Mouse (Mus musculus): ENCODE results near the gene Mapkap1. TPM values are rescaled to one million over a fixed set of nuclear protein-coding genes. Genes with fewer than 3 reads are reported as not detected.

Mapkap1 gene
- polyA plus RNA-seq, 1 experiment = 52.1 TPM

- no peaks in the 10 kb centered on the region for H3K36me3 ChIP-seq (ENCODE audit: control insufficient read depth, insufficient read depth, low read length)
- no peak overlapping the region for H3K4me3 ChIP-seq (ENCODE audit: control insufficient read depth, low read depth, low read length)
- no peaks in the 10 kb centered on the region for H3K27me3 ChIP-seq (ENCODE audit: control insufficient read depth, insufficient read depth, low read length)
- H3K4me1 ChIP-seq (ENCODE audit: control insufficient read depth, insufficient read depth, low read length) = no peaks in the 10 kb centered on the region
- no peak for TF ChIP-seq CTCF (IDR thresholded peaks at IDR 0.05; ENCODE audit: control insufficient read depth, insufficient read depth, insufficient replicate concordance, low read depth, low read length)
- TF ChIP-seq POLR2A (IDR thresholded peaks at IDR 0.05; ENCODE audit: control insufficient read depth, low read depth, low read length) = no peak
- no peak overlapping the region for H3K27ac ChIP-seq (ENCODE audit: control insufficient read depth, insufficient read depth, low read depth, low read length)
Measured at GRCm38 (mm10) chr2:34600734-34601133, 194.2 kb downstream of the Mapkap1 start.

- Histone ChIP-seq H3K36me3 (ENCODE audit: control insufficient read depth, insufficient read depth, low read length) (no peaks in the 10 kb centered on the region), H3K27ac (ENCODE audit: control insufficient read depth, insufficient read depth, low read depth, low read length) (no peak overlapping the region), H3K27me3 (ENCODE audit: control insufficient read depth, insufficient read depth, low read length) (no peaks in the 10 kb centered on the region), H3K4me1 (ENCODE audit: control insufficient read depth, insufficient read depth, low read length) (no peaks in the 10 kb centered on the region), H3K4me3 (ENCODE audit: control insufficient read depth, low read depth, low read length) (no peak overlapping the region)
- TF ChIP-seq CTCF (IDR thresholded peaks at IDR 0.05; ENCODE audit: control insufficient read depth, insufficient read depth, insufficient replicate concordance, low read depth, low read length) (no peak), POLR2A (IDR thresholded peaks at IDR 0.05; ENCODE audit: control insufficient read depth, low read depth, low read length) (no peak)
Measured at GRCm38 (mm10) chr2:34602111-34602541, 195.6 kb downstream of the Mapkap1 start.

- no peaks in the 10 kb centered on the region for H3K36me3 ChIP-seq (ENCODE audit: control insufficient read depth, insufficient read depth, low read length)
- H3K4me1 ChIP-seq (ENCODE audit: control insufficient read depth, insufficient read depth, low read length) = no peaks in the 10 kb centered on the region
- H3K27ac ChIP-seq (ENCODE audit: control insufficient read depth, insufficient read depth, low read depth, low read length) = no peak overlapping the region
- TF ChIP-seq POLR2A (IDR thresholded peaks at IDR 0.05; ENCODE audit: control insufficient read depth, low read depth, low read length) = no peak
- TF ChIP-seq CTCF (IDR thresholded peaks at IDR 0.05; ENCODE audit: control insufficient read depth, insufficient read depth, insufficient replicate concordance, low read depth, low read length) = no peak
- H3K4me3 ChIP-seq (ENCODE audit: control insufficient read depth, low read depth, low read length) = no peak overlapping the region
- H3K27me3 ChIP-seq (ENCODE audit: control insufficient read depth, insufficient read depth, low read length) = no peaks in the 10 kb centered on the region
Measured at GRCm38 (mm10) chr2:34602896-34603295, 196.3 kb downstream of the Mapkap1 start.

GRCm38 (mm10) chr2:34603653-34604214 is 197.2 kb downstream of the Mapkap1 start:
- no peak for TF ChIP-seq POLR2A (IDR thresholded peaks at IDR 0.05; ENCODE audit: control insufficient read depth, low read depth, low read length)
- no peak for TF ChIP-seq CTCF (IDR thresholded peaks at IDR 0.05; ENCODE audit: control insufficient read depth, insufficient read depth, insufficient replicate concordance, low read depth, low read length)
- Histone ChIP-seq H3K4me1 (ENCODE audit: control insufficient read depth, insufficient read depth, low read length) (no peaks in the 10 kb centered on the region), H3K4me3 (ENCODE audit: control insufficient read depth, low read depth, low read length) (no peak overlapping the region), H3K27ac (ENCODE audit: control insufficient read depth, insufficient read depth, low read depth, low read length) (no peak overlapping the region), H3K27me3 (ENCODE audit: control insufficient read depth, insufficient read depth, low read length) (no peaks in the 10 kb centered on the region), H3K36me3 (ENCODE audit: control insufficient read depth, insufficient read depth, low read length) (no peaks in the 10 kb centered on the region)

- no peak for TF ChIP-seq POLR2A (IDR thresholded peaks at IDR 0.05; ENCODE audit: control insufficient read depth, low read depth, low read length)
- no peaks in the 10 kb centered on the region for H3K36me3 ChIP-seq (ENCODE audit: control insufficient read depth, insufficient read depth, low read length)
- no peaks in the 10 kb centered on the region; the same call in 1 of the 2 replicates for H3K4me1 ChIP-seq (ENCODE audit: control insufficient read depth, insufficient read depth, low read length)
- no peaks in the 10 kb centered on the region for H3K27me3 ChIP-seq (ENCODE audit: control insufficient read depth, insufficient read depth, low read length)
- H3K27ac ChIP-seq (ENCODE audit: control insufficient read depth, insufficient read depth, low read depth, low read length) = no peak overlapping the region
- no peak overlapping the region for H3K4me3 ChIP-seq (ENCODE audit: control insufficient read depth, low read depth, low read length)
Measured at GRCm38 (mm10) chr2:34605040-34605439, 198.5 kb downstream of the Mapkap1 start.

- no peak for TF ChIP-seq CTCF (IDR thresholded peaks at IDR 0.05; ENCODE audit: control insufficient read depth, insufficient read depth, insufficient replicate concordance, low read depth, low read length)
- no peak for TF ChIP-seq POLR2A (IDR thresholded peaks at IDR 0.05; ENCODE audit: control insufficient read depth, low read depth, low read length)
- no peaks in the 10 kb centered on the region; the same call in 1 of the 2 replicates for H3K4me1 ChIP-seq (ENCODE audit: control insufficient read depth, insufficient read depth, low read length)
Measured at GRCm38 (mm10) chr2:34608917-34609316, 202.3 kb downstream of the Mapkap1 start.

GRCm38 (mm10) chr2:34609516-34609915 is 202.9 kb downstream of the Mapkap1 start:
- no peaks in the 10 kb centered on the region; the same call in 1 of the 2 replicates for H3K4me1 ChIP-seq (ENCODE audit: control insufficient read depth, insufficient read depth, low read length)
- H3K4me3 ChIP-seq (ENCODE audit: control insufficient read depth, low read depth, low read length) = peak overlapping the region; percentile 62; the same call in 1 of the 2 replicates
- H3K27ac ChIP-seq (ENCODE audit: control insufficient read depth, insufficient read depth, low read depth, low read length) = no peak overlapping the region
- H3K36me3 ChIP-seq (ENCODE audit: control insufficient read depth, insufficient read depth, low read length) = no peaks in the 10 kb centered on the region
- no peaks in the 10 kb centered on the region for H3K27me3 ChIP-seq (ENCODE audit: control insufficient read depth, insufficient read depth, low read length)
- TF ChIP-seq POLR2A (IDR thresholded peaks at IDR 0.05; ENCODE audit: control insufficient read depth, low read depth, low read length) (no peak), CTCF (IDR thresholded peaks at IDR 0.05; ENCODE audit: control insufficient read depth, insufficient read depth, insufficient replicate concordance, low read depth, low read length) (no peak)

More at GRCm38 (mm10) chr2:34608917-34609316, 202.3 kb downstream of the Mapkap1 start:
- Histone ChIP-seq H3K27ac (ENCODE audit: control insufficient read depth, insufficient read depth, low read depth, low read length) (no peak overlapping the region), H3K27me3 (ENCODE audit: control insufficient read depth, insufficient read depth, low read length) (no peaks in the 10 kb centered on the region), H3K4me3 (ENCODE audit: control insufficient read depth, low read depth, low read length) (peak overlapping the region; percentile 81), H3K36me3 (ENCODE audit: control insufficient read depth, insufficient read depth, low read length) (no peaks in the 10 kb centered on the region)
